Mouse (Mus musculus) liver, embryonic 15.5 days (tissue): ENCODE measurements at regions not wholly inside any gene's neighbourhood (a gene's known extent, or its start where the extent isn't known, plus 50 kb on each side); places are given as distances from the start of the nearest gene placed in this dataset.

Experiments
- ATAC-seq: fragments of 200-750 bp; cut with Nextera tagmentation; 2 replicates; pipeline ENCODE4 v1.8.0; 2017; ENCODE audit warnings: moderate number of reproducible peaks, mild to moderate bottlenecking, moderate library complexity; ENCODE audit not compliant: insufficient read depth
- H3K27ac ChIP-seq: fragments of 300-500 bp; sonication (generic); replicated peaks from 2 replicates; pipeline ENCODE4 v1.5.1; 2015; ENCODE audit warnings: mild to moderate bottlenecking, inconsistent platforms
- H3K27me3 ChIP-seq: fragments of 300-500 bp; sonication (generic); 2 replicates; pipeline ENCODE4 v1.6.1; 2015; ENCODE audit warnings: mild to moderate bottlenecking, inconsistent platforms
- H3K36me3 ChIP-seq: fragments of 300-500 bp; sonication (generic); replicated peaks from 2 replicates; pipeline ENCODE4 v1.6.1; 2015; ENCODE audit warnings: moderate library complexity, mild to moderate bottlenecking, inconsistent platforms
- H3K4me1 ChIP-seq: fragments of 300-500 bp; sonication (generic); replicated peaks from 2 replicates; pipeline ENCODE4 v1.6.1; 2015; ENCODE audit warnings: inconsistent platforms
- H3K4me2 ChIP-seq: fragments of 300-500 bp; sonication (generic); 2 replicates; pipeline ENCODE4 v1.6.1; 2015; ENCODE audit warnings: moderate library complexity, mild to moderate bottlenecking, inconsistent platforms
- H3K4me3 ChIP-seq: fragments of 300-500 bp; sonication (generic); replicated peaks from 2 replicates; pipeline ENCODE4 v1.5.1; 2015; ENCODE audit warnings: mild to moderate bottlenecking, inconsistent platforms
- H3K9ac ChIP-seq: fragments of 300-500 bp; sonication (generic); 2 replicates; pipeline ENCODE4 v1.6.1; 2015; ENCODE audit warnings: moderate library complexity, mild to moderate bottlenecking, inconsistent platforms
- H3K9me3 ChIP-seq: fragments of 300-500 bp; sonication (generic); replicated peaks from 2 replicates; pipeline ENCODE4 v1.6.1; 2016; ENCODE audit warnings: inconsistent platforms
- WGBS: fragments of 180-500 bp; shearing (Covaris S2); methylation state at CpG from one replicate; pipeline ENCODE4 v1.1.7; 2015; ENCODE audit warnings: mixed read lengths; ENCODE audit not compliant: insufficient replicate concordance; 5-methylcytosine and 5-hydroxymethylcytosine counted together

DNA sequence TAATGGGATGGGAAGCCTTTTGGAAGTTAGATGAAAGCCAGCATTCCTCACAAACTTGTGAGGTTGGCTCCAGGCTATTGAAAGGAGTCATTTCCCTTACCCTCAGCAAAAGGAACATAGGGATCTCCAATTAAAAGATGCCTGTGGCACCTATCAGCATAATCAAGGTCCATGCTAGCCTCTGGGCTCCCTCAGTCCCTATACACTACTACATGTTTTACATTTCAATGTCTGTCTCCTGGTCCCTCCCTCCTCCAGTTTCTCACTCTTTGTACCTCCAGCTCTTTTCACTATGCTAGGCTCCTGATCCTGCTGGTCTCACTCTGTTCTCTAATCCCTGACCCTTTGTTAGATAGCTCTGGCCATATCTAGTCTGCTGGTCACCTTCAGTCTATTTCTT is 790.6 kb downstream of the Defb40 start:
- no peak overlapping the region for H3K27ac ChIP-seq
- no peaks in the 10 kb centered on the region for H3K36me3 ChIP-seq
- H3K27me3 ChIP-seq: no peaks in the 10 kb centered on the region
- no peak for ATAC-seq
- no peaks in the 10 kb centered on the region for H3K9me3 ChIP-seq
- no peak overlapping the region for H3K4me3 ChIP-seq
- H3K9ac ChIP-seq: no peak overlapping the region
- H3K4me1 ChIP-seq: no peaks in the 10 kb centered on the region
- H3K4me2 ChIP-seq: no peak overlapping the region

GRCm38 (mm10) chr8:18175544-18176092 is 802.4 kb downstream of the Defb40 start:
- no peaks in the 10 kb centered on the region for H3K27me3 ChIP-seq
- no peak overlapping the region for H3K9ac ChIP-seq
- no peaks in the 10 kb centered on the region for H3K9me3 ChIP-seq
- H3K36me3 ChIP-seq: no peaks in the 10 kb centered on the region
- H3K4me3 ChIP-seq: no peak overlapping the region
- H3K27ac ChIP-seq: no peak overlapping the region
- WGBS: 78% methylated on average over 7 of the region's 7 CpGs
- no peaks in the 10 kb centered on the region for H3K4me1 ChIP-seq
- H3K4me2 ChIP-seq: no peak overlapping the region
- ATAC-seq: no peak

- 61% methylated on average over 6 of the region's 6 CpGs for WGBS
- H3K4me2 ChIP-seq: no peak overlapping the region
- ATAC-seq: no peak
Measured at GRCm38 (mm10) chr8:18158619-18159018, 819.4 kb downstream of the Defb40 start.

GRCm38 (mm10) chr8:18115333-18116044 is 862.6 kb downstream of the Defb40 start:
- no peak overlapping the region for H3K4me2 ChIP-seq

More at GRCm38 (mm10) chr8:18158619-18159018, 819.4 kb downstream of the Defb40 start:
- Histone ChIP-seq H3K4me1 (no peaks in the 10 kb centered on the region), H3K9ac (no peak overlapping the region), H3K9me3 (no peaks in the 10 kb centered on the region), H3K4me3 (no peak overlapping the region), H3K27me3 (no peaks in the 10 kb centered on the region), H3K36me3 (no peaks in the 10 kb centered on the region), H3K27ac (no peak overlapping the region)

DNA sequence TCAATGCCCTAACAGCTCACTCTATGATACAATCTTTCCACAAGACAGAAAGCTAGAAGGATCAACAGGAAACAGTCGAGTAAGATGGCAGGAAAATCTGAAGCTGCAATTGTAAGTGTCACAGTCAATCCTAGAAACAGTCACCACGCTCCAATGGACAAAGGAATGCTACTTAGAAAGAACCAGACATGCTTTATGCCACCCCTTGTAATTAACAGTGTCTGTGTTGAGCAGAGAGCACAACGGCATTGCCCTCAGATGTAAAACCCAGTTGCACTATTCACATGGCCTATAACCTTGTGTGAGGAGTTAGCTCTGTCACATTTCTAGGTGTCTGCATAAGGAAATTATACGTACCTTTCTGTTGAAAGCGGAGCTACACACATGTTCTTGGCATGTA is 864.8 kb downstream of the Defb40 start:
- H3K27ac ChIP-seq: no peak overlapping the region
- ATAC-seq: no peak
- no peaks in the 10 kb centered on the region for H3K36me3 ChIP-seq
- 50% methylated on average over 5 of the region's 5 CpGs for WGBS
- H3K4me2 ChIP-seq: no peak overlapping the region
- H3K27me3 ChIP-seq: no peaks in the 10 kb centered on the region
- no peak overlapping the region for H3K4me3 ChIP-seq
- no peak overlapping the region for H3K9ac ChIP-seq
- no peaks in the 10 kb centered on the region for H3K4me1 ChIP-seq
- no peaks in the 10 kb centered on the region for H3K9me3 ChIP-seq

More at GRCm38 (mm10) chr8:18115333-18116044, 862.6 kb downstream of the Defb40 start:
- Histone ChIP-seq H3K27ac (no peak overlapping the region), H3K9ac (no peak overlapping the region), H3K4me1 (no peaks in the 10 kb centered on the region), H3K4me3 (no peak overlapping the region), H3K36me3 (no peaks in the 10 kb centered on the region), H3K27me3 (no peaks in the 10 kb centered on the region), H3K9me3 (no peaks in the 10 kb centered on the region)
- ATAC-seq: no peak
- 39% methylated on average over 5 of the region's 5 CpGs for WGBS

DNA sequence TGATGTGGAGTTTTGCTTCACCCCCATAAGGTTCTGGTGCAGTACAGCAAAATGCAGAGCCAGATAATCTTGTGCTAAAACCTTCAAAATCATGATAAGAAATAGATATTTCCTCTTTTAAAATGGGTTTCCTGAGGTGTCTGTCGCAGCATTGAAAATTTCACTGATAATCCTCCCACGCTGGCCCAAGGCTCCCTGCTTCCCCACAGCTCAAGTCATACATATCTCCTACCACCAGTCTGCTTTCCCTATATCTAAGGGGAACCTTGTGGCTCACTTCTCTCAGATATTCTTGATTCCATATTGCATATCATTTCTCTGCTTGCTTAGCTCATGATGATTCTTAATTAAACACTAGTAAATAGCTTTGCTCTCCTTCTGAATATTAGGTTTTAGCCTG is 868.6 kb downstream of the Defb40 start:
- Histone ChIP-seq H3K27ac (no peak overlapping the region), H3K4me2 (no peak overlapping the region), H3K9ac (no peak overlapping the region), H3K9me3 (no peaks in the 10 kb centered on the region), H3K36me3 (no peaks in the 10 kb centered on the region), H3K4me3 (no peak overlapping the region), H3K27me3 (no peaks in the 10 kb centered on the region), H3K4me1 (no peaks in the 10 kb centered on the region)
- ATAC-seq: no peak
- WGBS: 28% methylated on average over 2 of the region's 2 CpGs

GRCm38 (mm10) chr8:18106827-18107226 is 871.2 kb downstream of the Defb40 start:
- Histone ChIP-seq H3K27me3 (no peaks in the 10 kb centered on the region), H3K4me2 (no peak overlapping the region), H3K4me3 (no peak overlapping the region), H3K27ac (no peak overlapping the region), H3K36me3 (no peaks in the 10 kb centered on the region), H3K4me1 (no peaks in the 10 kb centered on the region), H3K9ac (no peak overlapping the region), H3K9me3 (no peaks in the 10 kb centered on the region)
- 39% methylated on average over 2 of the region's 2 CpGs for WGBS
- ATAC-seq: no peak

DNA sequence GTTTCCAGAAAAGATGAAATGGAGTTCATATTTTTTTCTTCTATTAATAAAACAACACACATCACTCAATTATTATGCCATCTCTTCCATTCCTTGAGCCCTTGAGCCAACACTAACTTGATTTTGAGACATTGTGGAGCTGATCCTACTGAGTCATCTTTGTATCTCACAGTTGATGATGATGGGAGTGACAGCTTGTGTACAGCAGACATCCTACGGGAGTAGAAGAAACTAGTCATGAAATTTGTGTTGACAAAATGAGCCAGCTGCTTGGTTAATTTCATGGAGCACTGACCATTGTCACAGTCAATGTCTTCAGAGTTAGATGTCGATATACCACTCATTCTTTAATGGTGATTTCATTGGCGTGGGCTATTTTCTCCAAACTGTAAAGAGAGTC is 912.6 kb downstream of the Defb40 start:
- no peak overlapping the region for H3K4me2 ChIP-seq
- no peaks in the 10 kb centered on the region for H3K27me3 ChIP-seq
- 51% methylated on average over 3 of the region's 3 CpGs for WGBS
- H3K27ac ChIP-seq: no peak overlapping the region
- H3K9me3 ChIP-seq: no peaks in the 10 kb centered on the region
- no peaks in the 10 kb centered on the region for H3K36me3 ChIP-seq
- H3K4me3 ChIP-seq: no peak overlapping the region
- H3K4me1 ChIP-seq: no peaks in the 10 kb centered on the region
- no peak for ATAC-seq
- H3K9ac ChIP-seq: no peak overlapping the region

DNA sequence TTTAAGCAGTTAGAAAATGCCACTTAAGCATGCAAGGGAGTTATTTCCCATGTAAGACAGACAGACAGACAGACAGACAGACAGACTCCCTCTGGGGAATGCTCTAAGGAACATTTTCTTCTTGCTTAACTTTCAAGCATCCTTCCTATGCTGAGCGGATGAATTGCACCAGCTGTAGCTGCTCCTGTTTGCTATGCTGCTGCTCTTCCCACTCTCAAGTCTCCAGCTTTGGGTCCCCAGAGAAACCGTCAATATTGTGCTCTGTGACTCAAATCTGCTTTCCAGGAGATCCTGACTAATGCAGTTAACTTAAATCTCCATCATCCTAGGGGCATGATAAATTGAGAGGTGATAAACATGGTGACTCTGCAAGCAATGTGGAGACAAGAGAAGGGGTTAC is 918.5 kb downstream of the Defb40 start:
- no peak for ATAC-seq
- Histone ChIP-seq H3K4me2 (no peak overlapping the region), H3K36me3 (no peaks in the 10 kb centered on the region), H3K9ac (no peak overlapping the region), H3K9me3 (no peaks in the 10 kb centered on the region), H3K4me3 (no peak overlapping the region), H3K27me3 (no peaks in the 10 kb centered on the region), H3K4me1 (no peaks in the 10 kb centered on the region), H3K27ac (no peak overlapping the region)
- 43% methylated on average over 2 of the region's 2 CpGs for WGBS

GRCm38 (mm10) chr8:18021196-18021595 is 956.9 kb downstream of the Defb40 start:
- Histone ChIP-seq H3K4me1 (no peaks in the 10 kb centered on the region), H3K9ac (no peak overlapping the region), H3K36me3 (no peaks in the 10 kb centered on the region), H3K27me3 (no peaks in the 10 kb centered on the region), H3K4me3 (no peak overlapping the region), H3K27ac (no peak overlapping the region), H3K4me2 (no peak overlapping the region), H3K9me3 (no peaks in the 10 kb centered on the region)
- no peak for ATAC-seq
- WGBS: 40% methylated on average over 2 of the region's 2 CpGs

DNA sequence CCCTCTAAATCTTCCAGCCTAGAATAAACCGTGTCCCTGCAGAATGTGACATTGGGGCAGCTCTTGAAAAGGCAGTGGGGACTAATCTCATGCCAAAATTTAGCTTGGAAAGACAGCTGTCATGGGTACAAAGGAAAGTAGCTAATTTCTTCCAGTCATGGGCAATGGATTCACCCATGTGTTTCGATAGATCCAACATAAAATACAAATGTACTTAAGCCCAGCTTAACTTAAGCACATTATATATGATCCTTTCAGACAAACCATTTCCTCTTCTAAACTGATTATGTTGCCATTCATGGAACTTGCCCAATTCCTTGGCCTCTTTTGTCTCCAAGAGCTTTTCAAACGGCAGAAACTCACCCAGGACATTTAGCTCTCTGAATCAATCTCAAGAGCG is 970.5 kb downstream of the Defb40 start:
- no peak overlapping the region for H3K4me3 ChIP-seq
- H3K4me2 ChIP-seq: no peak overlapping the region
- H3K9me3 ChIP-seq: no peaks in the 10 kb centered on the region
- 62% methylated on average over 4 of the region's 4 CpGs for WGBS
- no peak overlapping the region for H3K27ac ChIP-seq
- no peaks in the 10 kb centered on the region for H3K4me1 ChIP-seq
- H3K9ac ChIP-seq: no peak overlapping the region
- H3K27me3 ChIP-seq: no peaks in the 10 kb centered on the region
- no peak for ATAC-seq
- H3K36me3 ChIP-seq: no peaks in the 10 kb centered on the region

DNA sequence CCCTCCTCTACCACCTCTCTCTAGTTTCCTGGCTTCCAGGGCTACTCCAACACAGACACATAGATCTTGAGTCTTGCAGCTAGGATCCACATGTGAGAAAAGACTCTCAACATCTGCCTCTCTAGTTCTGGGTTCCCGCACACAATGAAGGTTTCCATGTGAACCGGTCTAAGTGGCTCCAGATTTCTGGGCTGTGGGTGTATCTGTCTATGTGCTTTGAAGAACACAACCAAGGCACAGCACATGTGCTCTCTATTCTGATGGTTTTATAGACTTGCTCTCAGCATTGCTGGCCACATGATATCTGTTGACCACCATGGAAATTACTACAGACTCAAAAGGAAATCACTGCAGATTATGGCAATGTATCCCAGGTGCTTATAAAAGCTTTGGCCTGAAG is 972.4 kb downstream of the Defb40 start:
- Histone ChIP-seq H3K27ac (no peak overlapping the region), H3K27me3 (no peaks in the 10 kb centered on the region), H3K36me3 (no peaks in the 10 kb centered on the region), H3K4me1 (no peaks in the 10 kb centered on the region), H3K4me3 (no peak overlapping the region), H3K4me2 (no peak overlapping the region), H3K9me3 (no peaks in the 10 kb centered on the region), H3K9ac (no peak overlapping the region)
- WGBS: 75% methylated on average over 2 of the region's 2 CpGs
- no peak for ATAC-seq
